In the genomic region with DNA sequence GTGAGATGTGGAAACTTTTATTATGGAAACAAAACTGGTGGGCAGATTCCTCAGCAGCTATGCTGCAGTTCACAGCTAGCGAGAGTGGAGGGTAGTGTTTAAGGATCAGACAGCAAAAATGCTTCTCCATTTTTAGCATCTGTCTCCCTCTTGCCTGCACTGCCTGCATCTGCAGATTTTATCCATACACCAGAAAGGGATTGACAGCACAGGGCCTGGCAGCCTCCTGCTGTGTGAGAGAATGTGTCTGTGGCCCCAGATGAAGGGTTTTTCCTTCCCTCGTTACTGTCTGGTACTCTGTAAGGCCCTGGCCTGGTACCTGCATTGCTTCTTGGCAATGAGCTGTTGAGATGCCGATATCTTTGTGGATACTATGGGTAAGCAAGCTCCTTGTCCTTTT, we compare ENCODE assay signal across 9 mouse cellular contexts. TPM values are rescaled to one million over a fixed set of nuclear protein-coding genes. Genes with fewer than 3 reads are reported as not detected.
DNase-seq lines count a peak whose midpoint lies in the region; ATAC-seq lines count a peak whose summit lies in the region.
"Had no signal": no experiment of that assay in that cellular context is flagged by ENCODE, and none has a peak within 500 bp of the region (broad histone marks: within the 10 kb centered on the region; RNA-seq: fewer than 3 reads in every experiment).

No protein-coding gene starts in this region.

- H3K27me3 ChIP-seq in neural tube, embryonic 12.5 days (replicated peaks): no peaks in the 10 kb centered on the region
- H3K27me3 ChIP-seq in liver, embryonic 13.5 days: peaks cover 58% of the 10 kb centered on the region

- H3K9me3 ChIP-seq in neural tube, embryonic 12.5 days: no peaks in the 10 kb centered on the region
- H3K9me3 ChIP-seq in liver, embryonic 13.5 days (replicated peaks): no peaks in the 10 kb centered on the region

- ATAC-seq in neural tube, embryonic 12.5 days (ENCODE audit: low FRiP score, low read depth): no peak
- no peak for ATAC-seq in liver, embryonic 13.5 days (ENCODE audit: low read depth)
- no peak for ATAC-seq in granulocyte monocyte progenitor cell, adult 5-6 weeks (replicated peaks; ENCODE audit: poor library complexity, severe bottlenecking)

- H3K9ac ChIP-seq in neural tube, embryonic 12.5 days: no peak overlapping the region
- no peak overlapping the region for H3K9ac ChIP-seq in liver, embryonic 13.5 days

- peak; percentile 7 for DNase-seq in cerebellum, adult 9-11 months
- DNase-seq in cerebellum, adult 11-12 months: no peak
- DNase-seq in neural tube, embryonic 10.5 days (ENCODE audit: extremely low spot score, low spot score): no peak
- DNase-seq in liver, embryonic 13.5 days: no peak
- peak; percentile 53 for DNase-seq in telencephalon, adult 2 months (ENCODE audit: low read depth, low spot score)
- no peak for DNase-seq in spleen, adult 18-20 months

- peak overlapping the region; percentile 83 for H3K4me2 ChIP-seq in neural tube, embryonic 12.5 days (replicated peaks)
- H3K4me2 ChIP-seq in liver, embryonic 13.5 days: 0 out of 2 replicates have a peak overlapping the region, but pooled peaks have one; percentile 0

- no peak overlapping the region for H3K27ac ChIP-seq in neural tube, embryonic 12.5 days
- no peak overlapping the region for H3K27ac ChIP-seq in liver, embryonic 13.5 days
- H3K27ac ChIP-seq: kidney, postnatal 0 days had no signal

- H3K36me3 ChIP-seq in neural tube, embryonic 12.5 days: peaks cover 9% of the 10 kb centered on the region
- 0 out of 2 replicates have a peak, but pooled peaks cover 5% of the 10 kb centered on the region for H3K36me3 ChIP-seq in liver, embryonic 13.5 days

- WGBS in neural tube, embryonic 12.5 days: 67% methylated on average over 3 of the region's 3 CpGs
- WGBS in liver, embryonic 13.5 days (ENCODE audit: insufficient replicate concordance): 61% methylated on average over 3 of the region's 3 CpGs

- H3K4me1 ChIP-seq in neural tube, embryonic 12.5 days: peaks cover 8% of the 10 kb centered on the region
- H3K4me1 ChIP-seq in liver, embryonic 13.5 days (replicated peaks): 0 out of 2 replicates have a peak, but pooled peaks cover 3% of the 10 kb centered on the region

- no peak overlapping the region for H3K4me3 ChIP-seq in neural tube, embryonic 12.5 days
- no peak overlapping the region for H3K4me3 ChIP-seq in liver, embryonic 13.5 days (replicated peaks)

RNA-seq across cellular contexts. Expression of gene Lpgat1, which starts 2.8 kb away (rescaled TPM):
- 46.2 and 46.3 TPM in 2 replicates for polyA plus RNA-seq in neural tube, embryonic 12.5 days (2016; fragmentation: Nextera tagmentation; extraction: Ambion mirVana)
- polyA plus RNA-seq in liver, embryonic 13.5 days (2015; fragmentation: Nextera tagmentation; extraction: Ambion mirVana): 8.1 and 8.8 TPM in 2 replicates
- 32.2 and 34.6 TPM in 2 replicates for total RNA-seq in granulocyte monocyte progenitor cell, adult 5-6 weeks (2014; fragmentation: Nextera tagmentation)
- total RNA-seq in granulocyte monocyte progenitor cell, adult 5-6 weeks (2017): 31.7 and 36.3 TPM in 2 replicates

Comparison
In these comparisons a context has a peak if more than half of its experiments do, and no peak if none do; other contexts are left out.
1. DNase-seq: peak in cerebellum, adult 9-11 months (single experiment) and telencephalon, adult 2 months (single experiment); none in cerebellum, adult 11-12 months (single experiment), neural tube, embryonic 10.5 days (single experiment), liver, embryonic 13.5 days (single experiment) and spleen, adult 18-20 months (0 of 2).